Mouse (Mus musculus) forebrain, embryonic 15.5 days (tissue): ENCODE results near the gene Rps16. TPM values are rescaled to one million over a fixed set of nuclear protein-coding genes. Genes with fewer than 3 reads are reported as not detected.

ENCODE experiments used
- ATAC-seq: fragments of 200-750 bp; cut with Nextera tagmentation; replicated peaks from 2 replicates; pipeline ENCODE4 v1.8.0; 2017; ENCODE audit warnings: mild to moderate bottlenecking, moderate TSS enrichment, moderate library complexity
- H3K27ac ChIP-seq: fragments of 300-500 bp; sonication (generic); replicated peaks from 2 replicates; pipeline ENCODE4 v1.5.1; 2015; ENCODE audit warnings: mild to moderate bottlenecking, inconsistent platforms
- H3K27me3 ChIP-seq: fragments of 300-500 bp; sonication (generic); 2 replicates; pipeline ENCODE4 v1.6.1; 2015; ENCODE audit warnings: inconsistent platforms
- H3K36me3 ChIP-seq: fragments of 300-500 bp; sonication (generic); 2 replicates; pipeline ENCODE4 v1.6.1; 2015; ENCODE audit warnings: mild to moderate bottlenecking, inconsistent platforms
- H3K4me1 ChIP-seq: fragments of 300-500 bp; sonication (generic); 2 replicates; pipeline ENCODE4 v1.6.1; 2015; ENCODE audit warnings: inconsistent platforms
- H3K4me2 ChIP-seq: fragments of 300-500 bp; sonication (generic); replicated peaks from 2 replicates; pipeline ENCODE4 v1.6.1; 2015; ENCODE audit warnings: mild to moderate bottlenecking, inconsistent platforms
- H3K4me3 ChIP-seq: fragments of 300-500 bp; sonication (generic); 2 replicates; pipeline ENCODE4 v1.5.1; 2015; ENCODE audit warnings: mild to moderate bottlenecking, inconsistent platforms
- H3K9ac ChIP-seq: fragments of 300-500 bp; sonication (generic); replicated peaks from 2 replicates; pipeline ENCODE4 v1.6.1; 2015; ENCODE audit warnings: mild to moderate bottlenecking, inconsistent platforms
- H3K9me3 ChIP-seq: fragments of 300-500 bp; sonication (generic); 2 replicates; pipeline ENCODE4 v1.6.1; 2016; ENCODE audit warnings: inconsistent platforms
- WGBS: fragments of 180-500 bp; shearing (Covaris S2); methylation state at CpG from one replicate; pipeline ENCODE4 v1.1.7; 2015; ENCODE audit warnings: mixed read lengths; 5-methylcytosine and 5-hydroxymethylcytosine counted together
- polyA plus RNA-seq: library from polyadenylated mRNA; unstranded; fragments of >200 nt; fragmentation: Nextera tagmentation; extraction: Ambion mirVana; gene quantifications from 2 replicates; pipeline ENCODE4 v1.2.1, GENCODE M21; 2015

The Rps16 gene
- 514 and 544 TPM in 2 replicates for polyA plus RNA-seq

- Histone ChIP-seq H3K9me3 (no peaks in the 10 kb centered on the region), H3K9ac (peak within 1 kb of the TSS; percentile 97), H3K4me1 (peaks cover 18% of the 10 kb centered on the region), H3K4me3 (peak within 1 kb of the TSS; percentile 93), H3K27me3 (no peaks in the 10 kb centered on the region), H3K36me3 (peaks cover 31% of the 10 kb centered on the region), H3K4me2 (peak within 1 kb of the TSS; percentile 88), H3K27ac (peak within 1 kb of the TSS; percentile 85)
- ATAC-seq: peak; percentile 93
- under 1% methylated on average over 49 of the region's 50 CpGs for WGBS
These were observed at the start of gene Rps16 for GRCm38 (mm10) chr7:28350155-28350883. TSS of gene Rps16 (plus strand) at chr7:28350652.

- WGBS: 1% methylated on average over 30 of the region's 30 CpGs
- Histone ChIP-seq H3K4me3 (peak within 1 kb of the TSS; percentile 42), H3K9ac (peak within 1 kb of the TSS; percentile 52), H3K9me3 (no peaks in the 10 kb centered on the region), H3K36me3 (peaks cover 22% of the 10 kb centered on the region), H3K4me2 (peak within 1 kb of the TSS; percentile 63), H3K4me1 (peaks cover 34% of the 10 kb centered on the region), H3K27ac (peak within 1 kb of the TSS; percentile 73), H3K27me3 (peaks cover 8% of the 10 kb centered on the region; the same call in 1 of the 2 replicates)
- ATAC-seq: peak; percentile 59
These were observed 48.6 kb upstream of the Rps16 start, which contains the start of gene Dll3 for GRCm38 (mm10) chr7:28301616-28302433. TSS of gene Dll3 (minus strand) at chr7:28302238.

GRCm38 (mm10) chr7:28305641-28306040 is 44.8 kb upstream of the Rps16 start:
- no peak overlapping the region for H3K27ac ChIP-seq
- peaks cover 55% of the 10 kb centered on the region for H3K36me3 ChIP-seq
- H3K9me3 ChIP-seq: no peaks in the 10 kb centered on the region
- no peak overlapping the region for H3K4me2 ChIP-seq
- whole genome bisulfite sequencing: 91% methylated on average over 10 of the region's 10 CpGs
- H3K9ac ChIP-seq: no peak overlapping the region
- ATAC-seq: no peak
- H3K4me1 ChIP-seq: peaks cover 31% of the 10 kb centered on the region
- no peaks in the 10 kb centered on the region for H3K27me3 ChIP-seq
- no peak overlapping the region for H3K4me3 ChIP-seq

GRCm38 (mm10) chr7:28306216-28306615 is 44.2 kb upstream of the Rps16 start:
- no peak for ATAC-seq
- 96% methylated on average over 8 of the region's 8 CpGs for WGBS
- no peak overlapping the region for H3K4me2 ChIP-seq
- peaks cover 55% of the 10 kb centered on the region for H3K36me3 ChIP-seq
- no peaks in the 10 kb centered on the region for H3K9me3 ChIP-seq
- H3K4me1 ChIP-seq: peaks cover 34% of the 10 kb centered on the region
- no peaks in the 10 kb centered on the region for H3K27me3 ChIP-seq
- H3K4me3 ChIP-seq: no peak overlapping the region
- H3K27ac ChIP-seq: no peak overlapping the region
- no peak overlapping the region for H3K9ac ChIP-seq

- H3K4me3 ChIP-seq: no peak overlapping the region
- no peak for ATAC-seq
These were observed 40.7 kb upstream of the Rps16 start for GRCm38 (mm10) chr7:28309737-28310136.

GRCm38 (mm10) chr7:28311151-28311925 is 39.1 kb upstream of the Rps16 start:
- 4% methylated on average over 35 of the region's 35 CpGs for WGBS
- Histone ChIP-seq H3K36me3 (peaks cover 61% of the 10 kb centered on the region), H3K9me3 (no peaks in the 10 kb centered on the region), H3K27ac (peak overlapping the region; percentile 79), H3K4me1 (peaks cover 22% of the 10 kb centered on the region), H3K4me2 (peak overlapping the region; percentile 87), H3K27me3 (no peaks in the 10 kb centered on the region), H3K4me3 (peak overlapping the region; percentile 89), H3K9ac (peak overlapping the region; percentile 85)
- peak; percentile 64 for ATAC-seq

More at GRCm38 (mm10) chr7:28309737-28310136, 40.7 kb upstream of the Rps16 start:
- WGBS: 81% methylated on average over 9 of the region's 9 CpGs
- Histone ChIP-seq H3K9me3 (no peaks in the 10 kb centered on the region), H3K4me1 (peaks cover 22% of the 10 kb centered on the region), H3K27ac (no peak overlapping the region), H3K4me2 (no peak overlapping the region), H3K9ac (no peak overlapping the region), H3K27me3 (no peaks in the 10 kb centered on the region), H3K36me3 (peaks cover 61% of the 10 kb centered on the region)

- H3K27ac ChIP-seq: peak within 1 kb of the TSS; percentile 79
- peak within 1 kb of the TSS; percentile 87 for H3K4me2 ChIP-seq
- 1% methylated on average over 45 of the region's 45 CpGs for WGBS
- H3K9me3 ChIP-seq: no peaks in the 10 kb centered on the region
- peak within 1 kb of the TSS; percentile 85 for H3K9ac ChIP-seq
- peaks cover 22% of the 10 kb centered on the region for H3K4me1 ChIP-seq
- H3K4me3 ChIP-seq: peak within 1 kb of the TSS; percentile 89
- peaks cover 61% of the 10 kb centered on the region for H3K36me3 ChIP-seq
- peak; percentile 98 for ATAC-seq
- H3K27me3 ChIP-seq: no peaks in the 10 kb centered on the region
These were observed 38.4 kb upstream of the Rps16 start, which contains the start of gene Timm50 for GRCm38 (mm10) chr7:28311926-28312543. TSS of gene Timm50 (minus strand) at chr7:28312072.

GRCm38 (mm10) chr7:28318036-28318435 is 32.4 kb upstream of the Rps16 start:
- Histone ChIP-seq H3K9ac (no peak overlapping the region), H3K4me1 (no peaks in the 10 kb centered on the region), H3K4me3 (no peak overlapping the region)

GRCm38 (mm10) chr7:28318714-28319113 is 31.7 kb upstream of the Rps16 start:
- Histone ChIP-seq H3K4me1 (no peaks in the 10 kb centered on the region), H3K4me3 (no peak overlapping the region), H3K9me3 (no peaks in the 10 kb centered on the region), H3K27me3 (no peaks in the 10 kb centered on the region), H3K36me3 (peaks cover 97% of the 10 kb centered on the region), H3K27ac (no peak overlapping the region), H3K4me2 (no peak overlapping the region), H3K9ac (no peak overlapping the region)
- WGBS: 96% methylated on average over 17 of the region's 17 CpGs
- ATAC-seq: no peak

More at GRCm38 (mm10) chr7:28318036-28318435, 32.4 kb upstream of the Rps16 start:
- peaks cover 90% of the 10 kb centered on the region for H3K36me3 ChIP-seq
- H3K4me2 ChIP-seq: no peak overlapping the region
- 89% methylated on average over 3 of the region's 3 CpGs for WGBS
- ATAC-seq: no peak
- no peak overlapping the region for H3K27ac ChIP-seq
- no peaks in the 10 kb centered on the region for H3K27me3 ChIP-seq
- H3K9me3 ChIP-seq: no peaks in the 10 kb centered on the region

- ATAC-seq: no peak
- H3K4me3 ChIP-seq: no peak overlapping the region
These were observed 28.3 kb upstream of the Rps16 start for GRCm38 (mm10) chr7:28321974-28322720.

GRCm38 (mm10) chr7:28325293-28325692 is 25.2 kb upstream of the Rps16 start:
- peaks cover 96% of the 10 kb centered on the region for H3K36me3 ChIP-seq
- H3K9ac ChIP-seq: no peak overlapping the region
- H3K9me3 ChIP-seq: no peaks in the 10 kb centered on the region
- no peak overlapping the region for H3K4me2 ChIP-seq
- no peaks in the 10 kb centered on the region for H3K27me3 ChIP-seq
- WGBS: 96% methylated on average over 8 of the region's 8 CpGs
- no peaks in the 10 kb centered on the region for H3K4me1 ChIP-seq
- no peak overlapping the region for H3K27ac ChIP-seq
- ATAC-seq: no peak
- no peak overlapping the region for H3K4me3 ChIP-seq

More at GRCm38 (mm10) chr7:28321974-28322720, 28.3 kb upstream of the Rps16 start:
- H3K27me3 ChIP-seq: no peaks in the 10 kb centered on the region
- H3K4me1 ChIP-seq: no peaks in the 10 kb centered on the region
- WGBS: 95% methylated on average over 15 of the region's 15 CpGs
- H3K36me3 ChIP-seq: peaks cover 98% of the 10 kb centered on the region
- no peak overlapping the region for H3K27ac ChIP-seq
- H3K9ac ChIP-seq: no peak overlapping the region
- H3K4me2 ChIP-seq: no peak overlapping the region
- H3K9me3 ChIP-seq: no peaks in the 10 kb centered on the region
